Mouse (Mus musculus) megakaryocyte, embryonic 14.5 days (primary cell): ENCODE data around the gene AC109138.7.

Experiments used
- FLI1 ChIP-seq: IDR thresholded peaks from 2 replicates; pipeline ENCODE4 v1.6.1; 2012; ENCODE audit warnings: low read length, inconsistent platforms, mixed read lengths
- GATA1 ChIP-seq: IDR thresholded peaks from 3 replicates; pipeline ENCODE4 v1.6.1; 2012; ENCODE audit warnings: mixed read lengths, low read length, inconsistent platforms, borderline replicate concordance

- TF ChIP-seq GATA1, result no peak
- no peak for TF ChIP-seq FLI1
Observed at GRCm38 (mm10) chr19:4202149-4202548, 12.0 kb upstream of the AC109138.7 start.
